In the genomic region with DNA sequence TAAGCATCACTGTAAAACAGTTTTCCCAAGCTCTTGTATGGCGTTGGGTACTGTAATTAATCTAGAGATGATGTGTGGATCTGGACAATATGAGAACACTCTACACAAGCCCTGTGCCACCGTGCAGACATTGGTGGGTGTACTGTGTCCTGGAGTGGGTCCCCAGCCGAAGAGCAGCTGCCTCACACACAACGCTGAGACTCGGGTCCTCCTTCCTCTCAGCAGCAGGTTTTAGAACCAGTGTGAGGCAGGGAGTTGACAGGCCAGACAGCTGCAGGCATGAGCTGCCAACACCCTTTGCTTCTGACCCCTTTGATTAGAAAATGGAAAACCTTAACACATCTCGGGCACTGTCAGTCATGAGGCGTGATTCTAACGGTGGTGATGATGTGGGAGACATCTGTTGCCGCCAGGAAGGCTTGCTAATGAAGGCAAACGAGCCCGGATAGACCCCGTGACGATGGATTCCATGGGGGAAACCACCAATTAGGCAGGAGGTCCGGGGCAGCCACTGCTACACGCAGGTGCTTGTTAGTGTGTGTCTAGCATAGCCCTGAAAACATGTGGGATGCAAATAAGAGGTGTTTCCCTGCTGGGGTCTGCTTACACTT, we compare ENCODE assay signal across 26 mouse cellular contexts.
DNase-seq lines count a peak whose midpoint lies in the region; ATAC-seq lines count a peak whose summit lies in the region.
"Had no signal": no experiment of that assay in that cellular context is flagged by ENCODE, and none has a peak within 500 bp of the region (broad histone marks: within the 10 kb centered on the region; RNA-seq: fewer than 3 reads in every experiment).

No protein-coding gene starts in this region.

- ATAC-seq in megakaryocyte, adult 5-6 weeks (ENCODE audit: poor library complexity, severe bottlenecking) = no peak
- peak; percentile 80 for ATAC-seq in forebrain, embryonic 13.5 days
- ATAC-seq: hindbrain, postnatal 0 days; intestine, embryonic 16.5 days; Patski had no signal

- WGBS in forebrain, embryonic 13.5 days = 54% methylated on average over 15 of the region's 15 CpGs

- H3K4me2 ChIP-seq in forebrain, embryonic 13.5 days = no peak overlapping the region
- H3K4me2 ChIP-seq: heart, embryonic 12.5 days; limb, embryonic 15.5 days; lung, embryonic 14.5 days; neural tube, embryonic 13.5 days had no signal

- no peaks in the 10 kb centered on the region for H3K27me3 ChIP-seq in megakaryocyte, embryonic 14.5 days (replicated peaks)
- no peaks in the 10 kb centered on the region for H3K27me3 ChIP-seq in forebrain, embryonic 13.5 days
- H3K27me3 ChIP-seq: heart, embryonic 12.5 days; limb, embryonic 15.5 days; neural tube, embryonic 13.5 days had no signal

- 0 out of 2 replicates have a peak overlapping the region, but pooled peaks have one; percentile 8 for H3K27ac ChIP-seq in forebrain, embryonic 13.5 days
- H3K27ac ChIP-seq: gastrocnemius, adult 2 months; hindbrain, embryonic 10.5 days; hindbrain, postnatal 0 days; limb, embryonic 15.5 days; liver, embryonic 14.5 days; neural tube, embryonic 13.5 days had no signal

- peaks cover 16% of the 10 kb centered on the region for H3K9me3 ChIP-seq in megakaryocyte, embryonic 14.5 days
- no peaks in the 10 kb centered on the region for H3K9me3 ChIP-seq in forebrain, embryonic 13.5 days (replicated peaks)
- H3K9me3 ChIP-seq: heart, embryonic 12.5 days; hindbrain, embryonic 10.5 days; limb, embryonic 15.5 days; neural tube, embryonic 13.5 days had no signal

- H3K36me3 ChIP-seq in megakaryocyte, embryonic 14.5 days (replicated peaks; ENCODE audit: low read length) = no peaks in the 10 kb centered on the region
- H3K36me3 ChIP-seq in forebrain, embryonic 13.5 days (ENCODE audit: poor library complexity, severe bottlenecking) = no peaks in the 10 kb centered on the region
- H3K36me3 ChIP-seq: heart, embryonic 12.5 days; hindbrain, embryonic 10.5 days; limb, embryonic 15.5 days; neural tube, embryonic 13.5 days had no signal

- H3K9ac ChIP-seq in forebrain, embryonic 13.5 days = no peak overlapping the region
- H3K9ac ChIP-seq: heart, embryonic 12.5 days; limb, embryonic 15.5 days; liver, embryonic 14.5 days; lung, embryonic 14.5 days; neural tube, embryonic 13.5 days had no signal

- peak; percentile 35 for DNase-seq in forelimb bud, embryonic 11.5 days (ENCODE audit: low read depth, low spot score)
- peak; percentile 64 for DNase-seq in retina, postnatal 1 day
- no peak for DNase-seq in cerebellum, adult 9-10 months
- DNase-seq in MN1 (ENCODE audit: low spot score) = no peak
- DNase-seq: adrenal gland, postnatal 36 days; cerebellum, adult 11 months; cerebellum, postnatal 10 days; gastrocnemius, adult 2 months; heart, postnatal 10 days; kidney, postnatal 36 days; layer of hippocampus, adult 9-11 months; lung, embryonic 14.5 days; thymus, adult 2 months; thymus, postnatal 4 days had no signal

- no peaks in the 10 kb centered on the region for H3K4me1 ChIP-seq in megakaryocyte, embryonic 14.5 days
- peaks cover 7% of the 10 kb centered on the region; the same call in 1 of the 2 replicates for H3K4me1 ChIP-seq in forebrain, embryonic 13.5 days
- H3K4me1 ChIP-seq: heart, embryonic 12.5 days; hindbrain, embryonic 10.5 days; limb, embryonic 15.5 days; neural tube, embryonic 13.5 days had no signal

- peak overlapping the region; percentile 28 for H3K4me3 ChIP-seq in megakaryocyte, embryonic 14.5 days (replicated peaks)
- no peak overlapping the region for H3K4me3 ChIP-seq in forebrain, embryonic 13.5 days
- H3K4me3 ChIP-seq: gastrocnemius, adult 2 months; heart, embryonic 12.5 days; hindbrain, embryonic 10.5 days; limb, embryonic 15.5 days; myocyte; neural tube, embryonic 13.5 days had no signal

Comparison
In these comparisons a context has a peak if more than half of its experiments do, and no peak if none do; other contexts are left out.
1. DNase-seq: peak in forelimb bud, embryonic 11.5 days (single experiment) and retina, postnatal 1 day (single experiment); none in cerebellum, adult 9-10 months (single experiment) and MN1 (single experiment).